Mouse (Mus musculus) forebrain, embryonic 11.5 days (tissue): Measurements from ENCODE around the gene Ahsg. TPM values are rescaled to one million over a fixed set of nuclear protein-coding genes. Genes with fewer than 3 reads are reported as not detected.
"Not testable (repeated sequence)": the region's sequence is repeated elsewhere in the genome, so short reads cannot be mapped to it uniquely, and the experiment has no call there.

Experiments used
- ATAC-seq: fragments of 200-750 bp; cut with Nextera tagmentation; replicated peaks from 2 replicates; pipeline ENCODE4 v1.8.0; 2017; ENCODE audit warnings: moderate TSS enrichment; ENCODE audit not compliant: low FRiP score
- DNase-seq: peaks from one replicate; pipeline ENCODE4 v3.0.0-alpha.2; 2017; ENCODE audit warnings: low spot score
- H3K27ac ChIP-seq: fragments of 300-500 bp; sonication (generic); 2 replicates; pipeline ENCODE4 v1.5.1; 2014; ENCODE audit warnings: low read depth, low read length
- H3K27me3 ChIP-seq: fragments of 300-500 bp; sonication (generic); 2 replicates; pipeline ENCODE4 v1.6.1; 2014; ENCODE audit warnings: mild to moderate bottlenecking, low read length, mixed read lengths; ENCODE audit not compliant: control insufficient read depth, insufficient read depth
- H3K36me3 ChIP-seq: fragments of 300-500 bp; sonication (generic); 2 replicates; pipeline ENCODE4 v1.6.1; 2014; ENCODE audit warnings: mild to moderate bottlenecking, low read length, moderate library complexity, mixed read lengths; ENCODE audit not compliant: control insufficient read depth, insufficient read depth
- H3K4me1 ChIP-seq: fragments of 300-500 bp; sonication (generic); replicated peaks from 2 replicates; pipeline ENCODE4 v1.6.1; 2014; ENCODE audit warnings: low read length, mixed read lengths; ENCODE audit not compliant: control insufficient read depth, insufficient read depth
- H3K4me2 ChIP-seq: fragments of 300-500 bp; sonication (generic); 2 replicates; pipeline ENCODE4 v1.6.1; 2014; ENCODE audit warnings: low read depth, mild to moderate bottlenecking, low read length, moderate library complexity, mixed read lengths; ENCODE audit not compliant: severe bottlenecking
- H3K4me3 ChIP-seq: fragments of 300-500 bp; sonication (generic); 2 replicates; pipeline ENCODE4 v1.5.1; 2014; ENCODE audit warnings: low read depth, low read length
- H3K9ac ChIP-seq: fragments of 300-500 bp; sonication (generic); 2 replicates; pipeline ENCODE4 v1.6.1; 2014; ENCODE audit warnings: low read length
- H3K9me3 ChIP-seq: fragments of 300-500 bp; sonication (generic); 2 replicates; pipeline ENCODE4 v1.6.1; 2016; ENCODE audit warnings: low read length, mixed read lengths; ENCODE audit not compliant: control insufficient read depth
- WGBS: fragments of 180-500 bp; shearing (Covaris S2); extraction: QIAGEN DNeasy Blood & Tissue Kit; methylation state at CpG from one replicate; pipeline ENCODE4 v1.1.7; 2014; 5-methylcytosine and 5-hydroxymethylcytosine counted together
- polyA plus RNA-seq: library from polyadenylated mRNA; unstranded; fragments of >200 nt; fragmentation: Nextera tagmentation; extraction: Ambion mirVana; gene quantifications from 2 replicates; pipeline ENCODE4 v1.2.1, GENCODE M21; 2014

Gene Ahsg
- polyA plus RNA-seq, 1 experiment from 2014 or later, result not detected

- H3K27ac ChIP-seq, result no peak overlapping the region
- no peaks in the 10 kb centered on the region for H3K27me3 ChIP-seq
- no peak for ATAC-seq
- no peak overlapping the region for H3K9ac ChIP-seq
- H3K9me3 ChIP-seq, result no peaks in the 10 kb centered on the region
- no peaks in the 10 kb centered on the region for H3K4me1 ChIP-seq
- no peak for DNase-seq
- no peak overlapping the region for H3K4me2 ChIP-seq
- 87% methylated on average over 8 of the region's 8 CpGs for WGBS
- H3K36me3 ChIP-seq, result no peaks in the 10 kb centered on the region
- H3K4me3 ChIP-seq, result no peak overlapping the region
Observed at GRCm38 (mm10) chr16:22939120-22939695, 48.1 kb downstream of the Ahsg start.

GRCm38 (mm10) chr16:22941825-22942476, 50.9 kb downstream of the Ahsg start:
- H3K4me2 ChIP-seq, H3K27me3 ChIP-seq, H3K36me3 ChIP-seq, H3K4me1 ChIP-seq, H3K9ac ChIP-seq, ATAC-seq, DNase-seq, H3K9me3 ChIP-seq, H3K27ac ChIP-seq, H3K4me3 ChIP-seq: not testable (repeated sequence)

- no peak overlapping the region for H3K27ac ChIP-seq
- H3K4me2 ChIP-seq, result no peak overlapping the region
- DNase-seq (no peak), ATAC-seq (no peak)
- H3K27me3 ChIP-seq, result no peaks in the 10 kb centered on the region
- 80% methylated on average over 2 of the region's 2 CpGs for WGBS
- no peaks in the 10 kb centered on the region for H3K4me1 ChIP-seq
- no peak overlapping the region for H3K4me3 ChIP-seq
- no peaks in the 10 kb centered on the region for H3K9me3 ChIP-seq
- no peak overlapping the region for H3K9ac ChIP-seq
- H3K36me3 ChIP-seq, result no peaks in the 10 kb centered on the region
Observed at GRCm38 (mm10) chr16:22947371-22947770, 56.3 kb downstream of the Ahsg start.

Other genes with a start within 250 kb of the Ahsg start
- 0.09 and 0.47 TPM in 2 replicates for gene Dgkg, start 234.1 kb upstream of the Ahsg start, polyA plus RNA-seq
- not detected in 2 replicates for gene Crygs, start 79.7 kb upstream of the Ahsg start, polyA plus RNA-seq
- gene Tbccd1, start 33.6 kb upstream of the Ahsg start, polyA plus RNA-seq, result 35.0 and 37.0 TPM in 2 replicates
- gene Dnajb11, start 33.4 kb upstream of the Ahsg start, polyA plus RNA-seq, result 95.6 and 97.3 TPM in 2 replicates
- gene Fetub, start 27.1 kb downstream of the Ahsg start, polyA plus RNA-seq, result not detected in 2 replicates
- 0.32 TPM in 1 of 2 replicates, not detected in the other for gene Hrg, start 59.8 kb downstream of the Ahsg start, polyA plus RNA-seq
- gene Kng2, start 138.2 kb downstream of the Ahsg start, polyA plus RNA-seq, result not detected in 2 replicates
- not detected in 2 replicates for gene Kng1, start 166.6 kb downstream of the Ahsg start, polyA plus RNA-seq
- 204 TPM in 2 replicates for gene Eif4a2, start 216.2 kb downstream of the Ahsg start, polyA plus RNA-seq
- 212 and 239 TPM in 2 replicates for gene Rfc4, start 236.5 kb downstream of the Ahsg start, polyA plus RNA-seq